Mouse (Mus musculus) ES-E14 (cell line): ENCODE measurements around the gene Slc31a1.

Experiments used
- ZC3H11A ChIP-seq: IDR thresholded peaks from 2 replicates; pipeline ENCODE4 v1.6.1; 2012; ENCODE audit warnings: low read depth, mild to moderate bottlenecking, inconsistent platforms, low read length, borderline replicate concordance
- ZNF384 ChIP-seq: IDR thresholded peaks from 2 replicates; pipeline ENCODE4 v1.6.1; 2012; ENCODE audit warnings: low read depth, low read length, inconsistent platforms

DNA sequence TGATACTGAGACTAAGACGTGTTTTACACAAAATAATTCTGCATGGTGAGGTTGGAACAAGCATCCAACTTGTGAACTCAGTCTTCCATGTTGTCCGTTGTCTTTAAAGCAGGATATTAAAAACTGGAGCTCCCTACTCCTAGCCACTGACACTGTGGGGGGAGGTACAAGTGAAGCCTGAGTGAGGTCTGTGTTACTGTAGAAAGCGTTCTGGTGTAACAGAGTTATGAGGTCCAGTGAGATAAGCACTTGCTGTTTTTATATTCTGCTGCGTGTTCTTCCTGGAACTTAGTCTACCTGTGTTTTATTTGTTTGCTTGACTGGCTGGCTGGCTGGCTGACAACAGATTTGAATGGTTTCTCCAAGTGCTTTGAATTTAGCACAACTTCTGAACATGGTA is 13.8 kb downstream of the Slc31a1 start:
- TF ChIP-seq ZC3H11A, result no peak
- no peak for TF ChIP-seq ZNF384
